Mouse (Mus musculus): Measurements from ENCODE around the gene Snapc4.
A peak's percentile ranks its signal among the peaks of the same experiment; 100 is the strongest.
"Not testable (repeated sequence)": the region's sequence is repeated elsewhere in the genome, so short reads cannot be mapped to it uniquely, and the experiment has no call there.

The Snapc4 gene

GRCm38 (mm10) chr2:26380131-26380771 lies at the start of gene Snapc4:
Gene Snapc4 (minus strand): TSS chr2:26380653.
- peak; percentile 88 for DNase-seq (ENCODE audit: low spot score)

- no peak for DNase-seq (ENCODE audit: low spot score)
Measured at GRCm38 (mm10) chr2:26429851-26430250, 49.4 kb upstream of the Snapc4 start.

GRCm38 (mm10) chr2:26424541-26424940 lies 44.1 kb upstream of the Snapc4 start:
- DNase-seq (ENCODE audit: low spot score), result no peak

GRCm38 (mm10) chr2:26423086-26423485 lies 42.6 kb upstream of the Snapc4 start:
- DNase-seq (ENCODE audit: low spot score), result no peak

- DNase-seq (ENCODE audit: low spot score), result no peak
Measured at GRCm38 (mm10) chr2:26421969-26422368, 41.5 kb upstream of the Snapc4 start.

GRCm38 (mm10) chr2:26418120-26418519 lies 37.7 kb upstream of the Snapc4 start:
- DNase-seq (ENCODE audit: low spot score), result no peak

- DNase-seq (ENCODE audit: low spot score), result no peak
Measured at GRCm38 (mm10) chr2:26417066-26417465, 36.6 kb upstream of the Snapc4 start.

GRCm38 (mm10) chr2:26410931-26411411 lies 30.5 kb upstream of the Snapc4 start:
- no peak for DNase-seq (ENCODE audit: low spot score)

GRCm38 (mm10) chr2:26410091-26410490 lies 29.6 kb upstream of the Snapc4 start:
- no peak for DNase-seq (ENCODE audit: low spot score)

- no peak for DNase-seq (ENCODE audit: low spot score)
Measured at GRCm38 (mm10) chr2:26409362-26409761, 28.9 kb upstream of the Snapc4 start.

- DNase-seq (ENCODE audit: low spot score), result peak; percentile 93
Measured at GRCm38 (mm10) chr2:26408515-26409356, 28.3 kb upstream of the Snapc4 start, which contains the start of gene Inpp5e. Gene Inpp5e (minus strand): TSS chr2:26409203.

GRCm38 (mm10) chr2:26403306-26403705 lies 22.9 kb upstream of the Snapc4 start:
- no peak for DNase-seq (ENCODE audit: low spot score)

GRCm38 (mm10) chr2:26402265-26402664 lies 21.8 kb upstream of the Snapc4 start:
- DNase-seq (ENCODE audit: low spot score), result no peak

- DNase-seq (ENCODE audit: low spot score), result no peak
Measured at GRCm38 (mm10) chr2:26401023-26401422, 20.6 kb upstream of the Snapc4 start.

GRCm38 (mm10) chr2:26400296-26400695 lies 19.8 kb upstream of the Snapc4 start:
- no peak for DNase-seq (ENCODE audit: low spot score)

GRCm38 (mm10) chr2:26399647-26400046 lies 19.2 kb upstream of the Snapc4 start:
- DNase-seq (ENCODE audit: low spot score), result no peak

- no peak for DNase-seq (ENCODE audit: low spot score)
Measured at GRCm38 (mm10) chr2:26398978-26399377, 18.5 kb upstream of the Snapc4 start.

- DNase-seq (ENCODE audit: low spot score), result no peak
Measured at GRCm38 (mm10) chr2:26391617-26392016, 11.2 kb upstream of the Snapc4 start.

GRCm38 (mm10) chr2:26390954-26391353 lies 10.5 kb upstream of the Snapc4 start:
- DNase-seq (ENCODE audit: low spot score), result no peak

GRCm38 (mm10) chr2:26389154-26389690 lies 8.8 kb upstream of the Snapc4 start, which contains the start of the genes Entr1 and Pmpca:
Gene Entr1 (minus strand): TSS chr2:26389316.
Gene Pmpca (plus strand): TSS chr2:26389339.
- DNase-seq (ENCODE audit: low spot score), result peak; percentile 84

GRCm38 (mm10) chr2:26388682-26389153 lies 8.3 kb upstream of the Snapc4 start:
- no peak for DNase-seq (ENCODE audit: low spot score)

- DNase-seq (ENCODE audit: low spot score), result no peak
Measured at GRCm38 (mm10) chr2:26387713-26388112, 7.3 kb upstream of the Snapc4 start.

GRCm38 (mm10) chr2:26380871-26381270 lies 418 bp upstream of the Snapc4 start:
- not testable (repeated sequence) for DNase-seq (ENCODE audit: low spot score)

All from testis, postnatal 14 days (tissue).